Mouse (Mus musculus): ENCODE data around the gene Tmem52. TPM values are rescaled to one million over a fixed set of nuclear protein-coding genes. Genes with fewer than 3 reads are reported as not detected.
"Not testable (repeated sequence)": the region's sequence is repeated elsewhere in the genome, so short reads cannot be mapped to it uniquely, and the experiment has no call there.

The Tmem52 gene
- 1.0 and 1.1 TPM in 2 replicates for polyA plus RNA-seq (2015; fragmentation: Nextera tagmentation; extraction: Ambion mirVana)

DNA sequence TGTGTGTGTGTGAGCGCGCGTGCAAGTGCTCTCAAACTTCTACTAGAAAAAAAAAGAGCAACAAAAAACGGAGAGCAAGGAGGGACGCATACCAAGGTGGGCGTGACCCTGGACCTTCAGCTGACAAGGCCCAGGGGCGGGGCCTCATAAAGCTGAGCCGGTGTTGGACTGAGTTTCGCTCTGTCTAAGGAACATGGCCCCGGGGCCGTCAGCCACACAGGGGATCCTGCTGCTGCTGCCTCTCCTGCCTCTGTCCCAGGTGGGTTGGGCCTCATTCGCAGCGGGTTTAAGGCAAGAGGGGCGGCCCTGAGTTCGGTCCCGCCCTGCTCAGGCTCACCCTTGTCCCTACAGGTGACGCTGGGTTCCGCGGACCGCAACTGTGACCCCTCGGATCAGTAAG is at the start of gene Tmem52:
Gene Tmem52 (plus strand): TSS at position 163 of the 400 bp plus-strand sequence.
- Histone ChIP-seq H3K9ac (no peak within 1 kb of the TSS), H3K4me3 (replicated peaks) (peak within 1 kb of the TSS; percentile 20), H3K27ac (no peak within 1 kb of the TSS), H3K27me3 (no peaks in the 10 kb centered on the region), H3K4me2 (peak within 1 kb of the TSS; percentile 55), H3K36me3 (no peaks in the 10 kb centered on the region), H3K9me3 (replicated peaks) (no peaks in the 10 kb centered on the region), H3K4me1 (peaks cover 14% of the 10 kb centered on the region; the same call in 1 of the 2 replicates)
- peak; percentile 59; the same call in 1 of the 2 replicates for ATAC-seq (replicated peaks; ENCODE audit: low FRiP score)
- WGBS, result 9% methylated on average over 21 of the region's 21 CpGs

DNA sequence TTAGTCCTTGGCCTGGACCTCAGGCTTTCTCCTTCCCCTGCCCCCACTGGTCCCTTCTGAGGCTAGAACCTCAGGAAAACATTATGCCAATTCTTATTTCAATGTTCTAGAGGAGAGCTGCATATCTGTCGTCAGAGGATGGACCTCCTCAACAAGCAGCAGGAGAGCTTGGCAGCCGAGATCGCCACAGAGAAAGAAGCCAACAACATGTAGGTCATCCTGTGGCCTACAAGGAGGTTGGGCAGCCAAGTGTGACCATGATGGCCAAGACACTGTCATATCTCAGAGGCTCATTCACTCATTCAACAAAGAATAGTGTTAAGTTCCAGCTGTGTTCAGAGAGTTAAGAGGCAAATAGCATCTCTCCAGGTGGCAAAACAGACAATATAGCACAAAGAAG is 48.8 kb upstream of the Tmem52 start:
- ATAC-seq (replicated peaks; ENCODE audit: low FRiP score), result no peak
- Histone ChIP-seq H3K27me3 (no peaks in the 10 kb centered on the region), H3K4me1 (no peaks in the 10 kb centered on the region), H3K9me3 (replicated peaks) (no peaks in the 10 kb centered on the region), H3K9ac (no peak overlapping the region), H3K4me2 (no peak overlapping the region), H3K36me3 (no peaks in the 10 kb centered on the region), H3K27ac (no peak overlapping the region), H3K4me3 (replicated peaks) (no peak overlapping the region)
- WGBS, result 86% methylated on average over 3 of the region's 3 CpGs

DNA sequence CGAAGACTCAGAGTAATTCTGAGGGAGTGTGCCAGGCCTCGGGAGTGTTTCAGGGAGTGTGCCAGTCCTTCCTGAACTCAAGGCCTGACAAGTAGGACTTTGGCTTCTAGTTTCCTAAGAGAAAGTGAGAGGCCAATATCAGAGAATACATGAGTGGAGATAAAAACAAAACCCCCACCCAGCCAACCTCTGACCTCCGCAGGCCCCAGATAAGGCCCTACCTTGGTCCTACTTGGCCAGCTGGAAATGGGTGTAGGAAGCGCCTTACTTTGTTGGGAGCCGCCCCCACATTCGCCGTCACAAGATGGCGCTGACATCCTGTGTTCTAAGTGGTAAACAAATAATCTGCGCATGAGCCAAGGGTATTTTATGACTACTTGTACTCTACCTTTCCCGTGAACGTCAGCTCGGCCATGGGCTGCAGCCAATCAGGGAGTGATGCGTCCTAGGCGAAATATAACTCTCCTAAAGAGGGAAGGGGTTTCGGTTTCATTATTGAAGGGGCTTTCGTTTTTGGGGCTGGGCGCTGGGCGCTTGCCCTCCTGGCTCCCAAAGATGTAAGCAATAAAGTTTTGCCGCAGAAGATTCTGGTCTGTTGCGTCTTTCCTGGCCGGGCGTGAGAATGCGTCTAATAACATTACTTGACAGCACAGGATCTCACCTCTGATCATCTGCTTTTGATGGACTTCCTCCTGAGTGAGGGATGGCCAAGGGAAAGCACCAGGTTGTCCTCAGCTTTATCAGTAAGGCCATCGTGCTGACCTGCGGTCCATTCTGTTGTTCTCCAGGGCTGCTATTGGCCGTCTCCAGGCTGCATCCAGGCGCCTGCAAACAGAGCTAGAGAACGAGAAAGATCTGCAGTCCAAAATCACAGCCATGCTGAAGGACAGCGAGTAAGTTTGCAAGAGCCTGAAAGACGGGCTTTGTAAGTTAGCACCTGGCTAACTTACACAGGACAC is 47.2 kb upstream of the Tmem52 start:
- not testable (repeated sequence) for ATAC-seq (replicated peaks; ENCODE audit: low FRiP score); H3K4me2 ChIP-seq; H3K36me3 ChIP-seq; H3K4me3 ChIP-seq (replicated peaks); H3K27me3 ChIP-seq; H3K4me1 ChIP-seq; H3K9me3 ChIP-seq (replicated peaks); H3K9ac ChIP-seq; H3K27ac ChIP-seq
- WGBS, result 85% methylated on average over 22 of the region's 30 CpGs

DNA sequence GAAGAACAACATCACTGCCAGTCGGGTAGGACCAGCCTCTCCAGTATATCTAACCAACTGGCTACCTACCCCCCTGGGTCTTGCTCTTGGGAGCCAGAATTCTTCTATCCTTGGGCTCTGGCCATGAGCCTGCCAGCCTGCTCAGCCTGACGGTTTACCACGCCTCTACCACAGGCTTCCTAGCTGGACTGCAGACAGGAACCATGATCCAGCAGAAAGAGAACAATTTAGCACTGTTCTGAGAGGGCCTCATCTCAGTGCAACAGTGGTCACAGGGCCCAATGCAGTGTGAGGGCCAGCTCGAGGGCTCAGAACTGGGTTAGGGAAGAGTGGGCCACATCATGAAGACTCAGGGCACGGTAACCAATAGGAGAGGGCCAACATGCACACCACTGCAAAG is 44.9 kb upstream of the Tmem52 start:
- 84% methylated on average over 5 of the region's 5 CpGs for WGBS
- Histone ChIP-seq H3K9ac (no peak overlapping the region), H3K27ac (no peak overlapping the region), H3K4me2 (no peak overlapping the region), H3K9me3 (replicated peaks) (no peaks in the 10 kb centered on the region), H3K36me3 (no peaks in the 10 kb centered on the region), H3K4me1 (no peaks in the 10 kb centered on the region), H3K27me3 (no peaks in the 10 kb centered on the region), H3K4me3 (replicated peaks) (no peak overlapping the region)
- no peak for ATAC-seq (replicated peaks; ENCODE audit: low FRiP score)

DNA sequence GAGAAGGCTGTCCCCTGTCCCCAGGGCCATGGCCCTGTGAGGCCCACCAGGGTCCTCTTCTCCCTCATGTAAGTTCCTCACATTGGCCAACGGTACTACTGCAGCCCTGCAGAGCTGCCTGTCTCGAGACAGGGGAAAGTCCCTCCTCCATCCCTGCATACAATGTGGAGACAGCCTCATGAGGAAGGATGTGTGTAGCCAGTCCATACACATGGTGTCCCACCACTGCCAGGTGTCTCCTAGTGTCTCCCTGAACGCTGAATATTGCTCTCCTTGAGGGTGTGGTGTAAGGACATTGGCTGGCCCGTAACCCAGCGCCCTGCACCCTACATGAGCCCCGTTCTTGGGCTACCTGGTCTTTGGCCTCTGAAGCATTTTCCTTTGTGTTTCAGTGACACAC is 42.6 kb upstream of the Tmem52 start:
- no peak overlapping the region for H3K4me2 ChIP-seq
- H3K27me3 ChIP-seq, result no peaks in the 10 kb centered on the region
- H3K27ac ChIP-seq, result no peak overlapping the region
- no peak overlapping the region for H3K4me3 ChIP-seq (replicated peaks)
- no peaks in the 10 kb centered on the region for H3K4me1 ChIP-seq
- WGBS, result 73% methylated on average over 6 of the region's 6 CpGs
- no peaks in the 10 kb centered on the region for H3K36me3 ChIP-seq
- no peak for ATAC-seq (replicated peaks; ENCODE audit: low FRiP score)
- H3K9me3 ChIP-seq (replicated peaks), result no peaks in the 10 kb centered on the region
- no peak overlapping the region for H3K9ac ChIP-seq

DNA sequence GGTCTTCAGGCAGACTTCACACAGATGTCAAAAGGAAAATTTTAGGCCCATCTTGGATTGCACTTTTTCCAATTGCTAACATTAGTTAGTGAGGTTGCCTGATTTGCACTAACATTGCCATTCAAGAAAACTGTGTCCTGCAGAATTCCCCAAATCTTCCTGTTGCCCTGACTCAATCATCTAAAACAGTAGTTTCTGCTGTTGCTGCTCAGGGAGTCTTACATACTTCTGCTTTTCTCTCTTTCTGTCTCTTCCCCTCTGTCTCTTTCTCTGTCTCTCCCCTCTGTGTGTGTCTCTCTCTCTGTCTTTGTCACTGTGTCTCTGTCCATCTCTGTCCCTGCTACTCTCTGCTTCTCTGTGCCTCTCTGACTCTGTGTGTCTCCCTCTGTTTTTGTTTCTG is 40.5 kb upstream of the Tmem52 start:
- no peaks in the 10 kb centered on the region for H3K27me3 ChIP-seq
- no peaks in the 10 kb centered on the region for H3K9me3 ChIP-seq (replicated peaks)
- H3K4me3 ChIP-seq (replicated peaks), result no peak overlapping the region
- H3K27ac ChIP-seq, result no peak overlapping the region
- no peak overlapping the region for H3K9ac ChIP-seq
- no peaks in the 10 kb centered on the region for H3K4me1 ChIP-seq
- no peaks in the 10 kb centered on the region for H3K36me3 ChIP-seq
- no peak for ATAC-seq (replicated peaks; ENCODE audit: low FRiP score)
- H3K4me2 ChIP-seq, result no peak overlapping the region

DNA sequence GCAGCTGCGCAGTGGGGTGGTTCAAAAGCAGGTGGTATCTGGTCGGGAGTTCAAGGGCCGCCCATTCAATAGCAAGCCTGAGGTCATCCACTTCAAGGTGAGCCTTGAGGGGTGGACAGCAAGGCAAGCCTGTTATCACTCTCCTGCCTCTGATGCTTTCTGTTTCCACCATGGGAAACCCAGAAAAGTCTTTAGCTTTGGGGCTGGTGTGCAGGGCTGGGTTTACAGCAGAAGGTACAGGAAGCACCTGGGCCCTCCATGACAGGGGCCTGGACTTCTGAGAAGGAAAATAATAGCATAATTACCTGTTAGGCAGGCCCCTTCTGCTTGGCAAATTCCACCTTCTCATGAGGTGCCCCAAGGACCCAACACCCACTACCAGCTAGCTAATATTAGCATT is 39.7 kb upstream of the Tmem52 start:
- 88% methylated on average over 3 of the region's 3 CpGs for WGBS
- no peaks in the 10 kb centered on the region for H3K36me3 ChIP-seq
- no peak overlapping the region for H3K4me2 ChIP-seq
- no peak overlapping the region for H3K27ac ChIP-seq
- H3K9ac ChIP-seq, result no peak overlapping the region
- no peak overlapping the region for H3K4me3 ChIP-seq (replicated peaks)
- no peaks in the 10 kb centered on the region for H3K4me1 ChIP-seq
- no peak for ATAC-seq (replicated peaks; ENCODE audit: low FRiP score)
- H3K27me3 ChIP-seq, result no peaks in the 10 kb centered on the region
- H3K9me3 ChIP-seq (replicated peaks), result no peaks in the 10 kb centered on the region

DNA sequence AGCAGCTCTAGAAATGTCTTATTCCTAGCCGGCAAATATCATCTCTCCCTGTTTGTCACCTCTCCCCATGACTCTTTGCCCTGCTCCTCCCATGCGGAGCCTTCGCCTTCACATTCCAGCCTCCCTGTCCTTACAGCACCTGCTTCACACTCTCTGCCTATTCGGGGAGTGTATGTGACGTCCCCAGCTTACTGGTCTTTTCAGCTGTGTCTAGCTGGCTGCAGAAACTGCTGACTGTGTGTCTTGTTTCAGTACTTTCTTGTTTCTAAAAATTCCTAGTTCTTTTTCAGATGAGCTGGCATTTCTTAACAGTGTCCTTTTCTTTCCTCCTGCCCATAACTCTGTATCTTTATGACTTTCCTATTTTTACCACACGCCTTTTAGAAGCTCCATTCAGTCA is 36.6 kb upstream of the Tmem52 start:
- Histone ChIP-seq H3K27me3 (no peaks in the 10 kb centered on the region), H3K4me1 (no peaks in the 10 kb centered on the region), H3K27ac (no peak overlapping the region), H3K9ac (no peak overlapping the region), H3K4me2 (no peak overlapping the region), H3K36me3 (no peaks in the 10 kb centered on the region), H3K4me3 (replicated peaks) (no peak overlapping the region), H3K9me3 (replicated peaks) (no peaks in the 10 kb centered on the region)
- 83% methylated on average over 6 of the region's 6 CpGs for WGBS
- ATAC-seq (replicated peaks; ENCODE audit: low FRiP score), result no peak

DNA sequence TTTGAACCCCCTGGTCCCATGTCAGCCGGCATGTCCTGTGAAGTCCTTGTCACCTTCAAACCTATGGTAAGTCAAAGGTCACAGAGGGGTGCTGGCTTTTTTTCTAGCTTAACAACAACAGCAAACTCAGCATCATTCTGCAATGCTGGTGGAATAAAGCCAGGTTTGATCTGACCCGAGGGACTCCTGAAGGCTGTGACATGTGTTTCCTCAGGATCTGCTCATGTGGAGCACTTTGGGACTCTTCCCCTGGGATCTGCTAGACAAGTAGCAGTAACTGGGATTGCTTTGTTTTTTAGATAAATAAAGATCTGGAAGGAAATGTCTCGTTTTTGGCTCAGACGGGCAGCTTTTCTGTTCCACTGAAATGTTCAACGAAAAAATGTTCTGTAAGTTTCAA is 34.9 kb upstream of the Tmem52 start:
- no peak overlapping the region for H3K4me3 ChIP-seq (replicated peaks)
- no peaks in the 10 kb centered on the region for H3K4me1 ChIP-seq
- no peaks in the 10 kb centered on the region for H3K27me3 ChIP-seq
- no peak for ATAC-seq (replicated peaks; ENCODE audit: low FRiP score)
- no peak overlapping the region for H3K27ac ChIP-seq
- H3K36me3 ChIP-seq, result no peaks in the 10 kb centered on the region
- 61% methylated on average over 5 of the region's 5 CpGs for WGBS
- no peaks in the 10 kb centered on the region for H3K9me3 ChIP-seq (replicated peaks)
- H3K4me2 ChIP-seq, result no peak overlapping the region
- no peak overlapping the region for H3K9ac ChIP-seq

DNA sequence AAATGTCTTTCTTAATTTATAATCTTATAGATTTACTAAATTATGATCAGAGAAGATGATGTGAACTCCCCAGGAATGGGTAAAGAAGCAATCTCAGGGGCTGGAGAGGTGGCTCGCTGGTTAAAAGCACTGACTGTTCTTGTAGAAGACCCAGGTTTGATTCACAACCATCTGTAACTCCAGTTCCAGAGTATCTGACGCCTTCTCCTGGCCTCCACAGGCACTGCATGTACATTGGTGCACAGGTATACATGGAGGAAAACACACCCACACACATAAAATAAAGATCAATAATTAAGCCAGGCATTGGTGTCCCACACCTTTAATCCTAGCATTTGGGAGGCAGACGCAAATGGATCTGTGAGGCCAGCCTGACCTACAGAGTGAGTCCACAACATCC is 26.1 kb upstream of the Tmem52 start:
- Histone ChIP-seq H3K4me2 (no peak overlapping the region), H3K27me3 (no peaks in the 10 kb centered on the region), H3K9me3 (replicated peaks) (no peaks in the 10 kb centered on the region), H3K4me3 (replicated peaks) (no peak overlapping the region), H3K9ac (no peak overlapping the region), H3K36me3 (no peaks in the 10 kb centered on the region), H3K27ac (no peak overlapping the region), H3K4me1 (no peaks in the 10 kb centered on the region)
- WGBS, result 74% methylated on average over 3 of the region's 3 CpGs
- no peak for ATAC-seq (replicated peaks; ENCODE audit: low FRiP score)

DNA sequence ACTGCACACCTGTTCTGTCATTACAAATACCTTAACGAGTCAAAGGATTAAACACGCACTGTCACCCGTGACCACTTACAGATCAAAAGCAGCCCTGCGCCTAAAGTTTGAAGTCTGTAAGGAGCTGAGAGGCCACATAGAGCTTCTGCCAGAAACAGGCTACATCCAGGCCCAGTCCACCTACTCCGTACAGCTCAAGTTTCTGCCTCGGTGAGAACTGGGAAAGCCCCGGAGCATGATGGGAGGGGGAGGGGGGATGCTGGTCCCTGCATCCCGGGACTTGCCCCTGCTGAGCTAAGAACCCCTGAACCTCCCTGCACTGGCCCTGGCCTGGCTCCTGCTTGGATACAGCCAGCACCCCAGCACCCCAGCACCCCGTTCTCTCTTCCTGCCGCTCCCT is 17.3 kb upstream of the Tmem52 start:
- Histone ChIP-seq H3K4me2 (no peak overlapping the region), H3K4me3 (replicated peaks) (no peak overlapping the region), H3K4me1 (no peaks in the 10 kb centered on the region), H3K27me3 (no peaks in the 10 kb centered on the region), H3K27ac (no peak overlapping the region), H3K9ac (no peak overlapping the region), H3K9me3 (replicated peaks) (no peaks in the 10 kb centered on the region), H3K36me3 (no peaks in the 10 kb centered on the region)
- ATAC-seq (replicated peaks; ENCODE audit: low FRiP score), result no peak; the same call in 1 of the 2 replicates
- 41% methylated on average over 10 of the region's 10 CpGs for WGBS

DNA sequence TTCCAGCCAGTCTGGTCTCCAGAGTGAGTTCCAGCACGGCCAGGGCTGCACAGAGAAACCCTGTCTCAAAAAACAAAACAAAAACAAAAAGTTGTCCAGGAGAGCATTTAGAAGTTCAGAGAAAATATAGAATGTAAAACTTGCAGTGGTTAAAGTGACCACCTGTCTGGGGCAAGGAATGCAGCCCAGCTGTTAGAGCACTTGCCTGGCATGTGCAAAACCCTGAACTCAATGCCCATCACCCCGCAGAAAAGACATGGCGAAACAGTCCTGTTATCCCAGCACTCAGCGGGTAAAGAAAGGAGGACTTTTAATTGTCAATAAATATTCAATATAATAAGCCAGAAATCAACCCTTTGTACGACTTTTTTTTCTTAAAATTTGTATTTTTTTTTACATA is 10.3 kb upstream of the Tmem52 start:
- no peak overlapping the region for H3K4me2 ChIP-seq
- 79% methylated on average over 5 of the region's 5 CpGs for WGBS
- ATAC-seq (replicated peaks; ENCODE audit: low FRiP score), result no peak
- H3K4me1 ChIP-seq, result peaks cover 24% of the 10 kb centered on the region
- no peak overlapping the region for H3K4me3 ChIP-seq (replicated peaks)
- H3K36me3 ChIP-seq, result no peaks in the 10 kb centered on the region
- no peaks in the 10 kb centered on the region for H3K27me3 ChIP-seq
- H3K9ac ChIP-seq, result no peak overlapping the region
- H3K9me3 ChIP-seq (replicated peaks), result no peaks in the 10 kb centered on the region
- no peak overlapping the region for H3K27ac ChIP-seq

DNA sequence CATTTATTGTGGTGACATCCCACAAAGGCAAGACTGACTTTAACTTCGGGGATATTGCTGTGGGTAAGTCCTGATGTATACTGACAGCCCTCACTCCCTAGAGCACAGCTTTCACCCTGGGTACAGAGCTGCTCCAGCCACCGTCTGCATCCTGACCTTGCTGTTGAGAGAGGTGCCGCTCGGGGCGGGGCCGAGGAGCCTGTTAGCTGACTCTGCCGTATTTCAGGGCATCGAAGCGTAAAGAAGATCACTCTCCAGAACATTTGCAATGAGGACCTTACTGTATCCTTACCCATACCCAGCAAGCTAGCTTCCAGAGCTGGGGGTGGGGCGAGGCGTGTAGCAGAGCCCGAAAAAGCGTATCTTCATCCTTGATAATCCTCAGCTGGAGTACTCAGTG is 5.9 kb upstream of the Tmem52 start:
- no peak for ATAC-seq (replicated peaks; ENCODE audit: low FRiP score)
- WGBS, result 68% methylated on average over 13 of the region's 13 CpGs

More for the DNA sequence above, 5.9 kb upstream of the Tmem52 start:
- Histone ChIP-seq H3K36me3 (no peaks in the 10 kb centered on the region), H3K9me3 (replicated peaks) (no peaks in the 10 kb centered on the region), H3K4me1 (peaks cover 26% of the 10 kb centered on the region), H3K4me3 (replicated peaks) (no peak overlapping the region), H3K27me3 (no peaks in the 10 kb centered on the region), H3K27ac (no peak overlapping the region), H3K9ac (no peak overlapping the region), H3K4me2 (no peak overlapping the region)
